Mouse (Mus musculus) stomach, postnatal 0 days (tissue): ENCODE measurements at regions not wholly inside any gene's neighbourhood (a gene's known extent, or its start where the extent isn't known, plus 50 kb on each side); places are given as distances from the start of the nearest gene placed in this dataset.

Experiments
- CTCF ChIP-seq: IDR thresholded peaks from 2 replicates; pipeline ENCODE4 v1.5.1; 2016; ENCODE audit warnings: antibody characterized with exemption, low read depth, mild to moderate bottlenecking, moderate library complexity
- EP300 ChIP-seq: optimal IDR thresholded peaks from 2 replicates; pipeline ENCODE3; 2016; ENCODE audit warnings: antibody characterized with exemption

- TF ChIP-seq CTCF (no peak), EP300 (no peak)
Measured at GRCm38 (mm10) chr2:171514876-171515275, 528.4 kb downstream of the Cbln4 start.
